In genomic region chr5:117118220-117118619, GRCm38 (mm10) we compare ENCODE assay signal across 17 mouse cellular contexts. TPM values are rescaled to one million over a fixed set of nuclear protein-coding genes. Genes with fewer than 3 reads are reported as not detected.
A peak's percentile ranks its signal among the peaks of the same experiment; 100 is the strongest.
DNase-seq lines count a peak whose midpoint lies in the region; ATAC-seq and TF ChIP-seq lines count a peak whose summit lies in the region.
"Had no signal": no experiment of that assay in that cellular context is flagged by ENCODE, and none has a peak within 500 bp of the region (broad histone marks: within the 10 kb centered on the region; RNA-seq: fewer than 3 reads in every experiment).

No protein-coding gene starts in this region.

- peak overlapping the region; percentile 95 for H3K4me2 ChIP-seq in liver, embryonic 13.5 days
- H3K4me2 ChIP-seq in neural tube, embryonic 15.5 days, result no peak overlapping the region
- H3K4me2 ChIP-seq in midbrain, embryonic 14.5 days (ENCODE audit: low read length), result no peak overlapping the region
- H3K4me2 ChIP-seq: forebrain, embryonic 15.5 days had no signal

- 45% methylated on average over 2 of the region's 2 CpGs for WGBS in liver, embryonic 13.5 days (ENCODE audit: insufficient replicate concordance)
- WGBS in neural tube, embryonic 15.5 days, result 87% methylated on average over 2 of the region's 2 CpGs
- 87% methylated on average over 2 of the region's 2 CpGs for WGBS in midbrain, embryonic 14.5 days

- H3K27me3 ChIP-seq in liver, embryonic 13.5 days, result no peaks in the 10 kb centered on the region
- peaks cover 6% of the 10 kb centered on the region; the same call in 1 of the 2 replicates for H3K27me3 ChIP-seq in neural tube, embryonic 15.5 days (replicated peaks)
- peaks cover 9% of the 10 kb centered on the region; the same call in 1 of the 2 replicates for H3K27me3 ChIP-seq in midbrain, embryonic 14.5 days (ENCODE audit: control insufficient read depth, insufficient read depth, low read length)
- H3K27me3 ChIP-seq: forebrain, embryonic 15.5 days had no signal

- H3K9me3 ChIP-seq in liver, embryonic 13.5 days (replicated peaks), result no peaks in the 10 kb centered on the region
- H3K9me3 ChIP-seq in neural tube, embryonic 15.5 days (replicated peaks), result no peaks in the 10 kb centered on the region
- H3K9me3 ChIP-seq in midbrain, embryonic 14.5 days (ENCODE audit: control insufficient read depth, low read length), result no peaks in the 10 kb centered on the region
- H3K9me3 ChIP-seq: forebrain, embryonic 15.5 days; heart, embryonic 12.5 days; hindbrain, embryonic 10.5 days had no signal

- H3K9ac ChIP-seq in liver, embryonic 13.5 days, result no peak overlapping the region
- H3K9ac ChIP-seq in neural tube, embryonic 15.5 days (replicated peaks), result no peak overlapping the region
- no peak overlapping the region for H3K9ac ChIP-seq in midbrain, embryonic 14.5 days (replicated peaks; ENCODE audit: low read length)
- H3K9ac ChIP-seq: forebrain, embryonic 15.5 days; heart, embryonic 12.5 days; hindbrain, embryonic 14.5 days had no signal

- H3K4me3 ChIP-seq in gastrocnemius, adult 2 months, result no peak overlapping the region
- H3K4me3 ChIP-seq in liver, embryonic 13.5 days (replicated peaks), result no peak overlapping the region; the same call in 1 of the 2 replicates
- H3K4me3 ChIP-seq in neural tube, embryonic 15.5 days (replicated peaks), result no peak overlapping the region
- H3K4me3 ChIP-seq in midbrain, embryonic 14.5 days (replicated peaks; ENCODE audit: low read depth, low read length), result no peak overlapping the region

- ATAC-seq in liver, embryonic 13.5 days (ENCODE audit: low read depth), result no peak
- ATAC-seq in neural tube, embryonic 15.5 days (ENCODE audit: low FRiP score), result no peak
- no peak for ATAC-seq in midbrain, embryonic 14.5 days (ENCODE audit: low FRiP score, low TSS enrichment)
- ATAC-seq: forebrain, embryonic 15.5 days had no signal

- TF ChIP-seq CTCF in gastrocnemius, adult 2 months (IDR thresholded peaks at IDR 0.05), result no peak

- intact Hi-C loops in gastrocnemius, adult 2 months (cut with DNase I), result loop anchor here (5.0 to 10.0 kb wide), 6 partner anchors 39 to 374 kb away; partner anchors contain the start of genes Pebp1 and Rfc5

- peak overlapping the region; percentile 60 for H3K27ac ChIP-seq in gastrocnemius, adult 2 months
- H3K27ac ChIP-seq in liver, embryonic 13.5 days, result peak overlapping the region; percentile 93
- H3K27ac ChIP-seq in neural tube, embryonic 15.5 days (replicated peaks), result no peak overlapping the region
- H3K27ac ChIP-seq in midbrain, embryonic 14.5 days (replicated peaks; ENCODE audit: low read depth, low read length), result no peak overlapping the region
- H3K27ac ChIP-seq: forebrain, embryonic 15.5 days; hindbrain, embryonic 10.5 days; hindbrain, embryonic 14.5 days had no signal

- H3K36me3 ChIP-seq in liver, embryonic 13.5 days, result peaks cover 7% of the 10 kb centered on the region
- peaks cover 6% of the 10 kb centered on the region for H3K36me3 ChIP-seq in neural tube, embryonic 15.5 days
- H3K36me3 ChIP-seq in midbrain, embryonic 14.5 days (ENCODE audit: control insufficient read depth, insufficient read depth, low read length), result peaks cover 4% of the 10 kb centered on the region; the same call in 1 of the 2 replicates
- H3K36me3 ChIP-seq: forebrain, embryonic 15.5 days had no signal

- H3K4me1 ChIP-seq in liver, embryonic 13.5 days (replicated peaks), result peaks cover 67% of the 10 kb centered on the region
- H3K4me1 ChIP-seq in neural tube, embryonic 15.5 days, result peaks cover 41% of the 10 kb centered on the region
- peaks cover 17% of the 10 kb centered on the region for H3K4me1 ChIP-seq in midbrain, embryonic 14.5 days (ENCODE audit: control insufficient read depth, insufficient read depth, low read length)

- DNase-seq in gastrocnemius, adult 2 months, result no peak
- DNase-seq in gastrocnemius, postnatal 10 days, result no peak
- DNase-seq in MN1 (ENCODE audit: low spot score), result peak; percentile 34
- no peak for DNase-seq in liver, embryonic 13.5 days
- DNase-seq in layer of hippocampus, postnatal 36 days, result no peak
- DNase-seq in midbrain, embryonic 14.5 days, result no peak
- DNase-seq: adrenal gland, adult 2 months; adrenal gland, postnatal 25 days; cerebellum, adult 18-20 months; cerebellum, adult 9-11 months; cerebellum, postnatal 36 days; gastrocnemius, postnatal 25 days had no signal

RNA-seq across cellular contexts. Expression of gene Taok3, which starts 1.7 kb away (rescaled TPM):
- total RNA-seq in gastrocnemius, adult 2 months (2021), result 1 to 10 TPM; 4.6 to 6.8 TPM
- total RNA-seq in gastrocnemius, postnatal 10 days (2021), result 10 to 100 TPM in 1 of 2 experiments, 1 to 10 TPM in 1; 6.1 to 11.1 TPM
- 49.3 and 56.2 TPM in 2 replicates for polyA plus RNA-seq in liver, embryonic 13.5 days (2015; fragmentation: Nextera tagmentation; extraction: Ambion mirVana)
- 10 to 100 TPM; 55.3 to 63.5 TPM for total RNA-seq in layer of hippocampus, postnatal 36 days (2021)
- 63.8 and 67.1 TPM in 2 replicates for polyA plus RNA-seq in neural tube, embryonic 15.5 days (2015; fragmentation: Nextera tagmentation; extraction: Ambion mirVana)
- polyA plus RNA-seq in midbrain, embryonic 14.5 days (2014; fragmentation: Nextera tagmentation; extraction: Ambion mirVana), result 50.3 and 52.6 TPM in 2 replicates

RNA-seq across cellular contexts. Expression of gene Suds3, which starts 2.3 kb away (rescaled TPM):
- 10 to 100 TPM; 71.7 to 94.8 TPM for total RNA-seq in gastrocnemius, adult 2 months (2021)
- total RNA-seq in gastrocnemius, postnatal 10 days (2021), result 10 to 100 TPM; 49.3 to 53.5 TPM
- 38.1 and 43.2 TPM in 2 replicates for polyA plus RNA-seq in liver, embryonic 13.5 days (2015; fragmentation: Nextera tagmentation; extraction: Ambion mirVana)
- total RNA-seq in layer of hippocampus, postnatal 36 days (2021), result 100 to 1,000 TPM; 117 to 119 TPM
- polyA plus RNA-seq in neural tube, embryonic 15.5 days (2015; fragmentation: Nextera tagmentation; extraction: Ambion mirVana), result 79.4 and 81.9 TPM in 2 replicates
- polyA plus RNA-seq in midbrain, embryonic 14.5 days (2014; fragmentation: Nextera tagmentation; extraction: Ambion mirVana), result 52.9 and 83.1 TPM in 2 replicates

Comparison
In these comparisons a context has a peak if more than half of its experiments do, and no peak if none do; other contexts are left out.
1. H3K27ac ChIP-seq: peak in gastrocnemius, adult 2 months (single experiment) and liver, embryonic 13.5 days (single experiment); none in neural tube, embryonic 15.5 days (single experiment) and midbrain, embryonic 14.5 days (single experiment).
2. RNA of gene Taok3, which starts 1.7 kb away (total RNA-seq): 55.3 to 63.5 TPM in layer of hippocampus, postnatal 36 days; 6.1 to 11.1 TPM in gastrocnemius, postnatal 10 days and 4.6 to 6.8 TPM in gastrocnemius, adult 2 months; every median in the first group is over 4 times any median in the second.